Mouse (Mus musculus) ES-E14 (cell line): ENCODE measurements around the gene Tmem171.

Experiments
- CHD2 ChIP-seq: IDR thresholded peaks from 2 replicates; pipeline ENCODE4 v1.6.1; 2014; ENCODE audit warnings: mild to moderate bottlenecking, low read depth, low read length, inconsistent platforms
- MAFK ChIP-seq: IDR thresholded peaks from 2 replicates; pipeline ENCODE4 v1.6.1; 2014; ENCODE audit warnings: mild to moderate bottlenecking, low read depth, low read length, inconsistent platforms; ENCODE audit not compliant: insufficient read depth
- ZNF384 ChIP-seq: IDR thresholded peaks from 2 replicates; pipeline ENCODE4 v1.6.1; 2012; ENCODE audit warnings: low read depth, low read length, inconsistent platforms

DNA sequence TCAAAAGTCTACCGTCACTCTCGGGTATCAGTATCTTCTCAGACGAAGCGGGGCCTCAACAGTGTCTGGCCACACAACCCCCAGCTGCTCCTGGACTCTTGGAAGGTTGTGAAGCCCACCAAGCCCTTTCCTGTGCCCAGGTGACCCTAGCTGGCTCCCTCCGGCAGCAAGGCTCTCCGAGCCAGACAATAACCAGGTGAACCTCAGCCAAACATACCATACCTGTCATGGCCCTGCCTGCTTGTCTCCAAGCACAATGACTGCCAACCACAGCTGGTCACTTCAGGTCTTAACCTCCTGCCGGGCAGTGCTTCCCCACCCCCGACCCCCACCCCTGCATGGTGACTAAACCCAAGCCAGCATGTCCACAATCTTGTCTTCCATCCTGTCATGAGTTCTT is 7.7 kb upstream of the Tmem171 start:
- TF ChIP-seq ZNF384 (no peak), MAFK (no peak), CHD2 (no peak)
